Mouse (Mus musculus): ENCODE data around the gene Hoxb8. TPM values are rescaled to one million over a fixed set of nuclear protein-coding genes. Genes with fewer than 3 reads are reported as not detected.

Hoxb8 gene
- polyA plus RNA-seq, 1 experiment from 2014 or later: 0.33 TPM

DNA sequence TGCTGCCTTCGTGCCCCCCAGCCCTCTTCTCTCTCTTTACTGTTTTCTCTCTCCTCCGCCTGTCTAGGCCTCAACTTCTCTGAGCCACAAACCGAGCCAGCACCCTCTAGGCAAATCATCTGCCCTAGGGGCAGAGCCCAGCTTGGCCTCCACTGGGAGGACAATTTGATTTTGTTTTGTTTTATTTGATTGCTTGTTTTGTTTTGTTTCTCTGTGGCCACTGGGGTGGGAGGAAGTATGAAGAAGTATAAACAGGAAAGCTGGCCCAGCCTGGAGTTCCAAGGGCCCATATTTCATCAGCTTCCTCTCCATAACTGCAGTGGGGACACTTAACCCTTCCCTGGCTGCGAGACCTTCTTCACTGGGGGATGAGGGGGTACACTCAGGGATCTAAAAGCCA lies 27.6 kb downstream of the Hoxb8 start:
- peak; percentile 79 for ATAC-seq (ENCODE audit: low read depth)
- WGBS: 10% methylated on average over 4 of the region's 4 CpGs
- H3K27ac ChIP-seq (ENCODE audit: low read length): peak overlapping the region; percentile 95
- H3K4me2 ChIP-seq (ENCODE audit: low read depth, low read length): peak overlapping the region; percentile 79
- no peaks in the 10 kb centered on the region for H3K9me3 ChIP-seq (ENCODE audit: control insufficient read depth, low read length)
- peaks cover 47% of the 10 kb centered on the region for H3K27me3 ChIP-seq (ENCODE audit: control insufficient read depth, insufficient read depth, low read depth, low read length)
- peak overlapping the region; percentile 76 for H3K9ac ChIP-seq (ENCODE audit: low read length)
- peaks cover 7% of the 10 kb centered on the region; the same call in 1 of the 2 replicates for H3K4me1 ChIP-seq (replicated peaks; ENCODE audit: control insufficient read depth, insufficient read depth, low read length)
- no peaks in the 10 kb centered on the region for H3K36me3 ChIP-seq (ENCODE audit: control insufficient read depth, insufficient read depth, low read length)
- H3K4me3 ChIP-seq (ENCODE audit: low read length): peak overlapping the region; percentile 58

GRCm38 (mm10) chr11:96310183-96310938 lies 28.7 kb downstream of the Hoxb8 start:
- peak overlapping the region; percentile 95 for H3K27ac ChIP-seq (ENCODE audit: low read length)
- H3K4me3 ChIP-seq (ENCODE audit: low read length): peak overlapping the region; percentile 58
- peaks cover 7% of the 10 kb centered on the region; the same call in 1 of the 2 replicates for H3K4me1 ChIP-seq (replicated peaks; ENCODE audit: control insufficient read depth, insufficient read depth, low read length)
- H3K36me3 ChIP-seq (ENCODE audit: control insufficient read depth, insufficient read depth, low read length): no peaks in the 10 kb centered on the region
- H3K9me3 ChIP-seq (ENCODE audit: control insufficient read depth, low read length): no peaks in the 10 kb centered on the region
- H3K9ac ChIP-seq (ENCODE audit: low read length): peak overlapping the region; percentile 63
- H3K4me2 ChIP-seq (ENCODE audit: low read depth, low read length): peak overlapping the region; percentile 79
- H3K27me3 ChIP-seq (ENCODE audit: control insufficient read depth, insufficient read depth, low read depth, low read length): peaks cover 47% of the 10 kb centered on the region
- 19% methylated on average over 20 of the region's 20 CpGs for WGBS
- ATAC-seq (ENCODE audit: low read depth): no peak

DNA sequence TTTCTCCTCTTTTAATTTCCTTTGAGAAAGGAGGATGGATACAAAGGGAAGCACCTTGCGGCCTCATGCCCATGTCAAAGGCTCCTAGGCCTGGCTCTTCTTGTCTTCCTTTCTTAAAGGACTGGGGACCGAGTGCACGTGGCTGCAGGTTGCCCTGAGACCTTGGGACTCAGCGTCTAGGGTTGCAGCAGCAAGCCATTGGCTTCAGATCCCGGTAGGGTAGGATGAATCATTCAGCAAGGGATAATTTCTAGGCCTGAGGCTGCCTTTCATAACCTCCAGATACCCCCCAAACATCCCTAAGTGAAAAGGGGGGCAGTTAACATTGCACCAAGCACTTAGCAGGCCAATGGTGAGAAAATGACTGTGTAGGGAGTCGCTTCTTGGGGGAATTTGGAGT lies 29.4 kb downstream of the Hoxb8 start:
- peak overlapping the region; percentile 74 for H3K27ac ChIP-seq (ENCODE audit: low read length)
- ATAC-seq (ENCODE audit: low read depth): no peak
- H3K4me1 ChIP-seq (replicated peaks; ENCODE audit: control insufficient read depth, insufficient read depth, low read length): peaks cover 7% of the 10 kb centered on the region; the same call in 1 of the 2 replicates
- peak overlapping the region; percentile 63 for H3K9ac ChIP-seq (ENCODE audit: low read length)
- H3K4me2 ChIP-seq (ENCODE audit: low read depth, low read length): peak overlapping the region; percentile 79
- WGBS: 11% methylated on average over 6 of the region's 6 CpGs
- H3K36me3 ChIP-seq (ENCODE audit: control insufficient read depth, insufficient read depth, low read length): no peaks in the 10 kb centered on the region
- H3K9me3 ChIP-seq (ENCODE audit: control insufficient read depth, low read length): no peaks in the 10 kb centered on the region
- H3K27me3 ChIP-seq (ENCODE audit: control insufficient read depth, insufficient read depth, low read depth, low read length): peaks cover 48% of the 10 kb centered on the region
- H3K4me3 ChIP-seq (ENCODE audit: low read length): peak overlapping the region; percentile 58

- 2% methylated on average over 31 of the region's 31 CpGs for WGBS
- peak overlapping the region; percentile 58 for H3K4me3 ChIP-seq (ENCODE audit: low read length)
- peak overlapping the region; percentile 63 for H3K9ac ChIP-seq (ENCODE audit: low read length)
- peaks cover 7% of the 10 kb centered on the region; the same call in 1 of the 2 replicates for H3K4me1 ChIP-seq (replicated peaks; ENCODE audit: control insufficient read depth, insufficient read depth, low read length)
- peak; percentile 87 for ATAC-seq (ENCODE audit: low read depth)
- H3K27me3 ChIP-seq (ENCODE audit: control insufficient read depth, insufficient read depth, low read depth, low read length): peaks cover 47% of the 10 kb centered on the region
- no peaks in the 10 kb centered on the region for H3K9me3 ChIP-seq (ENCODE audit: control insufficient read depth, low read length)
- H3K27ac ChIP-seq (ENCODE audit: low read length): peak overlapping the region; percentile 75
- H3K4me2 ChIP-seq (ENCODE audit: low read depth, low read length): peak overlapping the region; percentile 79
- H3K36me3 ChIP-seq (ENCODE audit: control insufficient read depth, insufficient read depth, low read length): no peaks in the 10 kb centered on the region
These were observed 30.1 kb downstream of the Hoxb8 start for GRCm38 (mm10) chr11:96311520-96312417.

GRCm38 (mm10) chr11:96313134-96313533 lies 31.4 kb downstream of the Hoxb8 start:
- ATAC-seq (ENCODE audit: low read depth): no peak
- Histone ChIP-seq H3K36me3 (ENCODE audit: control insufficient read depth, insufficient read depth, low read length) (no peaks in the 10 kb centered on the region), H3K4me3 (ENCODE audit: low read length) (no peak overlapping the region; the same call in 1 of the 2 replicates), H3K9me3 (ENCODE audit: control insufficient read depth, low read length) (no peaks in the 10 kb centered on the region), H3K4me1 (replicated peaks; ENCODE audit: control insufficient read depth, insufficient read depth, low read length) (peaks cover 7% of the 10 kb centered on the region; the same call in 1 of the 2 replicates), H3K9ac (ENCODE audit: low read length) (peak overlapping the region; percentile 72; the same call in 1 of the 2 replicates), H3K27ac (ENCODE audit: low read length) (peak overlapping the region; percentile 92), H3K4me2 (ENCODE audit: low read depth, low read length) (peak overlapping the region; percentile 79), H3K27me3 (ENCODE audit: control insufficient read depth, insufficient read depth, low read depth, low read length) (peaks cover 44% of the 10 kb centered on the region)
- WGBS: 39% methylated on average over 2 of the region's 2 CpGs

DNA sequence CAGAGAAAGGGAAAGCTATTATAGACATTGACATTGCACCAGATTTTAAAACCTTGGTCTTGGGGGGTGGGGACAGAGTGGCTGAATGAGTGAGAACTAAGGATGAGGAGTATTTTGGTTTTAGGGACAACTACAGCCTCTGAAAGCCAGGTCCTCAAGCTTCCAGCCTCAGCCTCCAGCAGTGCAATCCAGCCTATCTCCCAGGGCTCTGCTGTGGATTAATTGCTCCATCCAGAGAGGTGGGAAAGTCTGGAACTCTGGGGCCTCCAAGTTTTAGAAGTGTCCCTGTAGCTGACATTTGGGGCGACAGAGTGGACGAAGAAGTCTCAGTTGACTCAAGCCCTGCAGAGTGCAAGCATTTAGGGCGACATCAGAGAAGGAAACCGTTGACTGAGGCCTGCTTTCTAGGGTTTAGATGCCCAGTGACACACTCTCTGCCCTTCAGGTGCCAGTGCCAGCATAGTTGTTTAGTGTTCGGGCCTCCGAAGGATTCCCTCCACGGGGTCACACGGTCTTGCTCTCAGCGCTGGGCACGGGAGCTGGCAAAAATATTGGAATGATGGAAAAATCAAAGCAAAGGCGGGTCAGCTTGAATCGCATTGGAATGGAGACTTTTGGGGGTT lies 32.2 kb downstream of the Hoxb8 start:
- Histone ChIP-seq H3K27me3 (ENCODE audit: control insufficient read depth, insufficient read depth, low read depth, low read length) (peaks cover 43% of the 10 kb centered on the region), H3K36me3 (ENCODE audit: control insufficient read depth, insufficient read depth, low read length) (no peaks in the 10 kb centered on the region), H3K27ac (ENCODE audit: low read length) (peak overlapping the region; percentile 92), H3K4me2 (ENCODE audit: low read depth, low read length) (peak overlapping the region; percentile 79), H3K4me3 (ENCODE audit: low read length) (peak overlapping the region; percentile 53), H3K9me3 (ENCODE audit: control insufficient read depth, low read length) (no peaks in the 10 kb centered on the region), H3K4me1 (replicated peaks; ENCODE audit: control insufficient read depth, insufficient read depth, low read length) (peaks cover 6% of the 10 kb centered on the region; the same call in 1 of the 2 replicates), H3K9ac (ENCODE audit: low read length) (peak overlapping the region; percentile 72)
- WGBS: 11% methylated on average over 12 of the region's 12 CpGs
- ATAC-seq (ENCODE audit: low read depth): no peak

DNA sequence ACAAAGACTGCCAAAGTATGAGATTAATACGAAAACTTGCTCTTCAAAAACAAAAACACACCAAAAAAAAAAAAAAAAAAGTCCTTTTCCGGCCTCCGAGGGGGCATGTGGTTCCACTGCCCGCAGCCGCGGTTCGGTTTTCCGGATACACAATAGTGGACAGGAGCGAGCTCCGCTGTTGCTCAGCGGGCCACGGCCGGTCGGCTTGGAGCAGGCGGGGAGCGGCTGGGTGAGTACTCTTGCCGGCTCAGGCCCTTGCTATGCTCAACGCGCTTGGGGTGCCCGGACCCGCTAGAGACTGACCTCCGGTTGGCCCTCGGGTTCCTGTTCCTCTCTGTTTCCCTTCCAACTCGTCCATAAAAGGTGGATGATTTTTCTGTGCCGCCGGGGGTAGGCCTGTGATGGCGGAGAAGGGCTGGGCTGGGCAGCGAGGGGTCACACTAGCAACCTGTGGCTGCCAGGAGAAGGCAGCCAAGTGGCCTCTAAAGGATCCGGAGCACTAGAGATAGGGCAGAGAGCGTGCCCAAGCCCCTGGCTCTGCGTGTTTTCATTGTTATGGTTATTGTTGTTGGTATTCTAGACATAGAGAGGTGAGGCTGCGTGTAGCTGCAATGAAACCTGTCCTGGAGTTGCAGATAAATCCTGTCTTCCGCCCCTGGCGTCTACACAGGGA lies 33.1 kb downstream of the Hoxb8 start:
- Histone ChIP-seq H3K36me3 (ENCODE audit: control insufficient read depth, insufficient read depth, low read length) (no peaks in the 10 kb centered on the region), H3K4me2 (ENCODE audit: low read depth, low read length) (peak overlapping the region; percentile 79), H3K9ac (ENCODE audit: low read length) (peak overlapping the region; percentile 72), H3K27me3 (ENCODE audit: control insufficient read depth, insufficient read depth, low read depth, low read length) (peaks cover 41% of the 10 kb centered on the region), H3K27ac (ENCODE audit: low read length) (peak overlapping the region; percentile 92), H3K9me3 (ENCODE audit: control insufficient read depth, low read length) (no peaks in the 10 kb centered on the region), H3K4me3 (ENCODE audit: low read length) (peak overlapping the region; percentile 53), H3K4me1 (replicated peaks; ENCODE audit: control insufficient read depth, insufficient read depth, low read length) (peaks cover 4% of the 10 kb centered on the region; the same call in 1 of the 2 replicates)
- no peak for ATAC-seq (ENCODE audit: low read depth)
- 2% methylated on average over 34 of the region's 34 CpGs for WGBS

GRCm38 (mm10) chr11:96315344-96315681 lies 33.6 kb downstream of the Hoxb8 start:
- H3K9ac ChIP-seq (ENCODE audit: low read length): peak overlapping the region; percentile 72
- H3K4me1 ChIP-seq (replicated peaks; ENCODE audit: control insufficient read depth, insufficient read depth, low read length): 0 out of 2 replicates have a peak, but pooled peaks cover 2% of the 10 kb centered on the region
- H3K27me3 ChIP-seq (ENCODE audit: control insufficient read depth, insufficient read depth, low read depth, low read length): peaks cover 38% of the 10 kb centered on the region
- peak overlapping the region; percentile 92 for H3K27ac ChIP-seq (ENCODE audit: low read length)
- H3K9me3 ChIP-seq (ENCODE audit: control insufficient read depth, low read length): no peaks in the 10 kb centered on the region
- H3K4me2 ChIP-seq (ENCODE audit: low read depth, low read length): peak overlapping the region; percentile 79
- 6% methylated on average over 5 of the region's 5 CpGs for WGBS
- no peaks in the 10 kb centered on the region for H3K36me3 ChIP-seq (ENCODE audit: control insufficient read depth, insufficient read depth, low read length)
- peak overlapping the region; percentile 53 for H3K4me3 ChIP-seq (ENCODE audit: low read length)
- no peak for ATAC-seq (ENCODE audit: low read depth)

Data from lung, embryonic 16.5 days (tissue).